ENCODE assay signal across 8 mouse cellular contexts in genomic region chr10:94115893-94116599, GRCm38 (mm10). TPM values are rescaled to one million over a fixed set of nuclear protein-coding genes. Genes with fewer than 3 reads are reported as not detected.
DNase-seq lines count a peak whose midpoint lies in the region; ATAC-seq lines count a peak whose summit lies in the region.

No protein-coding gene starts in this region.

- DNase-seq in adrenal gland, adult 18-20 months (ENCODE audit: low spot score in 2 of 2), result peak; percentile 59 to 72
- peak; percentile 89 for DNase-seq in embryo, embryonic 10.5 days (ENCODE audit: low spot score)
- peak; percentile 43 for DNase-seq in gastrocnemius, postnatal 25 days
- DNase-seq in left cerebral cortex, adult 8-10 months (ENCODE audit: low spot score in 2 of 2), result peak; percentile 60 to 67
- peak; percentile 86 to 89 for DNase-seq in right cerebral cortex, postnatal 10 days (ENCODE audit: low spot score in 2 of 2)
- DNase-seq in urinary bladder, postnatal 25 days (ENCODE audit: low spot score), result peak; percentile 68

- ATAC-seq in inflammation-experienced regulatory T-cells, adult 6 months, result peak; percentile 98
- peak; percentile 99 for ATAC-seq in megakaryocyte progenitor cell, adult 5-6 weeks (replicated peaks; ENCODE audit: poor library complexity)

RNA-seq across cellular contexts. Expression of gene Nr2c1, which starts 31.8 kb away (rescaled TPM):
- total RNA-seq in adrenal gland, adult 18-20 months (2021), result 10 to 100 TPM; 10.1 to 11.1 TPM
- 1 to 10 TPM; 5.4 to 6.1 TPM for total RNA-seq in gastrocnemius, postnatal 25 days (2021)
- 1 to 10 TPM; 1.7 to 5.5 (median 5.2) TPM for polyA plus RNA-seq in inflammation-experienced regulatory T-cells, adult 6 months (2017; shearing (Covaris generic))
- 1 to 10 TPM; 8.2 to 9.6 (median 8.7) TPM for total RNA-seq in left cerebral cortex, adult 8-10 months (2022)
- 10.9 and 11.2 TPM in 2 replicates for total RNA-seq in megakaryocyte progenitor cell, adult 5-6 weeks (2015)
- 5.0 and 6.2 TPM in 2 replicates for total RNA-seq in megakaryocyte progenitor cell, adult 5-6 weeks (2017)

Comparison
In these comparisons a context has a peak if more than half of its experiments do, and no peak if none do; other contexts are left out.
1. Peak in every context shown above with its lines: DNase-seq and ATAC-seq.